Mouse (Mus musculus) heart, postnatal 0 days (tissue): Measurements from ENCODE around the gene Ccr7.

Experiments
- CTCF ChIP-seq: IDR thresholded peaks from 2 replicates; pipeline ENCODE4 v1.5.1; 2016; ENCODE audit warnings: antibody characterized with exemption, control low read depth, low read depth
- EP300 ChIP-seq: IDR thresholded peaks from 2 replicates; pipeline ENCODE4 v1.6.1; 2016; ENCODE audit warnings: antibody characterized with exemption, low read depth

GRCm38 (mm10) chr11:99113111-99113510 lies 41.8 kb downstream of the Ccr7 start:
- TF ChIP-seq CTCF (no peak), EP300 (no peak)
